Mouse (Mus musculus) stomach, embryonic 16.5 days (tissue): Measurements from ENCODE around the gene Taar8a. TPM values are rescaled to one million over a fixed set of nuclear protein-coding genes. Genes with fewer than 3 reads are reported as not detected.
"Not testable (repeated sequence)": the region's sequence is repeated elsewhere in the genome, so short reads cannot be mapped to it uniquely, and the experiment has no call there.

Experiments
- ATAC-seq: fragments of 200-750 bp; cut with Nextera tagmentation; 2 replicates; pipeline ENCODE4 v1.8.0; 2017; ENCODE audit warnings: moderate number of reproducible peaks, moderate TSS enrichment; ENCODE audit not compliant: insufficient read depth, low FRiP score
- H3K27ac ChIP-seq: fragments of 300-500 bp; sonication (generic); 2 replicates; pipeline ENCODE4 v1.5.1; 2014; ENCODE audit warnings: low read length
- H3K27me3 ChIP-seq: fragments of 300-500 bp; sonication (generic); 2 replicates; pipeline ENCODE4 v1.6.1; 2014; ENCODE audit warnings: low read length, control low read depth, mixed read lengths; ENCODE audit not compliant: control insufficient read depth, insufficient read depth
- H3K36me3 ChIP-seq: fragments of 300-500 bp; sonication (generic); 2 replicates; pipeline ENCODE4 v1.6.1; 2014; ENCODE audit warnings: low read length; ENCODE audit not compliant: control insufficient read depth, insufficient read depth
- H3K4me1 ChIP-seq: fragments of 300-500 bp; sonication (generic); 2 replicates; pipeline ENCODE4 v1.6.1; 2014; ENCODE audit warnings: low read length, control low read depth, mixed read lengths; ENCODE audit not compliant: control insufficient read depth, insufficient read depth
- H3K4me2 ChIP-seq: fragments of 300-500 bp; sonication (generic); 2 replicates; pipeline ENCODE4 v1.6.1; 2014; ENCODE audit warnings: low read depth, low read length, mixed read lengths
- H3K4me3 ChIP-seq: fragments of 300-500 bp; sonication (generic); replicated peaks from 2 replicates; pipeline ENCODE4 v1.5.1; 2014; ENCODE audit warnings: mild to moderate bottlenecking, low read length
- H3K9ac ChIP-seq: fragments of 300-500 bp; sonication (generic); 2 replicates; pipeline ENCODE4 v1.6.1; 2014; ENCODE audit warnings: low read length
- H3K9me3 ChIP-seq: fragments of 300-500 bp; sonication (generic); replicated peaks from 2 replicates; pipeline ENCODE4 v1.6.1; 2016; ENCODE audit warnings: low read length, control low read depth; ENCODE audit not compliant: control insufficient read depth
- whole genome bisulfite sequencing: fragments of 180-500 bp; shearing (Covaris S2); extraction: QIAGEN DNeasy Blood & Tissue Kit; methylation state at CpG from one replicate; pipeline ENCODE4 v1.1.7; 2014; 5-methylcytosine and 5-hydroxymethylcytosine counted together
- polyA plus RNA-seq: library from polyadenylated mRNA; unstranded; fragments of >200 nt; fragmentation: Nextera tagmentation; extraction: Ambion mirVana; gene quantifications from 2 replicates; pipeline ENCODE4 v1.2.1, GENCODE M21; 2015

Gene Taar8a
- polyA plus RNA-seq, 1 experiment from 2014 or later = not detected

GRCm38 (mm10) chr10:24080166-24080565, 3.9 kb downstream of the Taar8a start:
- H3K4me3 ChIP-seq = no peak overlapping the region
- H3K36me3 ChIP-seq = no peaks in the 10 kb centered on the region
- no peaks in the 10 kb centered on the region for H3K9me3 ChIP-seq
- H3K4me1 ChIP-seq = no peaks in the 10 kb centered on the region
- H3K27ac ChIP-seq = no peak overlapping the region
- H3K9ac ChIP-seq = no peak overlapping the region
- H3K4me2 ChIP-seq = no peak overlapping the region
- no peaks in the 10 kb centered on the region for H3K27me3 ChIP-seq
- 32% methylated on average over 3 of the region's 3 CpGs for WGBS
- no peak for ATAC-seq

- Histone ChIP-seq H3K9ac (no peak overlapping the region), H3K27ac (no peak overlapping the region; the same call in 1 of the 2 replicates), H3K36me3 (no peaks in the 10 kb centered on the region), H3K4me2 (no peak overlapping the region), H3K27me3 (no peaks in the 10 kb centered on the region), H3K9me3 (no peaks in the 10 kb centered on the region), H3K4me3 (no peak overlapping the region), H3K4me1 (no peaks in the 10 kb centered on the region)
- WGBS = 75% methylated on average over 5 of the region's 5 CpGs
- no peak for ATAC-seq
These were observed 9.6 kb downstream of the Taar8a start for GRCm38 (mm10) chr10:24085936-24086335.

GRCm38 (mm10) chr10:24086555-24086954, 10.3 kb downstream of the Taar8a start:
- peak; percentile 76; the same call in 1 of the 2 replicates for ATAC-seq
- no peaks in the 10 kb centered on the region for H3K36me3 ChIP-seq
- no peak overlapping the region for H3K4me3 ChIP-seq
- H3K4me2 ChIP-seq = no peak overlapping the region
- no peak overlapping the region for H3K9ac ChIP-seq
- H3K4me1 ChIP-seq = no peaks in the 10 kb centered on the region
- 55% methylated on average over 5 of the region's 5 CpGs for WGBS
- no peaks in the 10 kb centered on the region for H3K9me3 ChIP-seq
- no peaks in the 10 kb centered on the region for H3K27me3 ChIP-seq
- peak overlapping the region; percentile 27; the same call in 1 of the 2 replicates for H3K27ac ChIP-seq

GRCm38 (mm10) chr10:24087168-24087567, 10.9 kb downstream of the Taar8a start:
- Histone ChIP-seq H3K27ac (no peak overlapping the region), H3K9ac (no peak overlapping the region), H3K9me3 (no peaks in the 10 kb centered on the region), H3K4me1 (no peaks in the 10 kb centered on the region), H3K36me3 (no peaks in the 10 kb centered on the region), H3K27me3 (no peaks in the 10 kb centered on the region), H3K4me2 (no peak overlapping the region), H3K4me3 (no peak overlapping the region)
- WGBS = 83% methylated on average over 2 of the region's 2 CpGs
- no peak for ATAC-seq

- no peak within 1 kb of the TSS for H3K9ac ChIP-seq
- no peaks in the 10 kb centered on the region for H3K9me3 ChIP-seq
- H3K4me1 ChIP-seq = no peaks in the 10 kb centered on the region
- no peaks in the 10 kb centered on the region for H3K36me3 ChIP-seq
- H3K27ac ChIP-seq = no peak within 1 kb of the TSS
- no peak within 1 kb of the TSS for H3K4me3 ChIP-seq
- no peak for ATAC-seq
- H3K4me2 ChIP-seq = no peak within 1 kb of the TSS
- H3K27me3 ChIP-seq = no peaks in the 10 kb centered on the region
- WGBS = 64% methylated on average over 2 of the region's 2 CpGs
These were observed 15.9 kb downstream of the Taar8a start, which contains the start of gene Taar8b for GRCm38 (mm10) chr10:24092194-24092593. Taar8b (minus strand) TSS chr10:24092294.

GRCm38 (mm10) chr10:24097010-24097409, 20.7 kb downstream of the Taar8a start:
- H3K27ac ChIP-seq, ATAC-seq, H3K9ac ChIP-seq, H3K9me3 ChIP-seq, H3K4me1 ChIP-seq, H3K4me2 ChIP-seq, H3K27me3 ChIP-seq, H3K4me3 ChIP-seq, H3K36me3 ChIP-seq: not testable (repeated sequence)
- WGBS = 25% methylated on average over 2 of the region's 2 CpGs

- H3K4me2 ChIP-seq, H3K4me3 ChIP-seq, H3K9ac ChIP-seq, ATAC-seq, H3K36me3 ChIP-seq, H3K9me3 ChIP-seq, H3K27ac ChIP-seq, H3K4me1 ChIP-seq, H3K27me3 ChIP-seq: not testable (repeated sequence)
- 79% methylated on average over 1 of the region's 3 CpGs for WGBS
These were observed 25.5 kb downstream of the Taar8a start, which contains the start of gene Taar8c for GRCm38 (mm10) chr10:24101812-24102211. Taar8c (minus strand) TSS chr10:24101912.

GRCm38 (mm10) chr10:24103299-24103698, 27.0 kb downstream of the Taar8a start:
- H3K27me3 ChIP-seq, ATAC-seq, H3K36me3 ChIP-seq, H3K27ac ChIP-seq, H3K4me1 ChIP-seq, H3K4me3 ChIP-seq, H3K9me3 ChIP-seq, H3K4me2 ChIP-seq, H3K9ac ChIP-seq: not testable (repeated sequence)
- WGBS = 22% methylated on average over 1 of the region's 1 CpGs

- no peaks in the 10 kb centered on the region for H3K9me3 ChIP-seq
- no peaks in the 10 kb centered on the region for H3K4me1 ChIP-seq
- no peaks in the 10 kb centered on the region for H3K36me3 ChIP-seq
- H3K27me3 ChIP-seq = no peaks in the 10 kb centered on the region
- H3K9ac ChIP-seq = no peak overlapping the region
- WGBS = 57% methylated on average over 5 of the region's 5 CpGs
- no peak overlapping the region for H3K4me2 ChIP-seq
- ATAC-seq = no peak
- H3K4me3 ChIP-seq = no peak overlapping the region
- no peak overlapping the region for H3K27ac ChIP-seq
These were observed 31.4 kb downstream of the Taar8a start for GRCm38 (mm10) chr10:24107747-24108146.

GRCm38 (mm10) chr10:24108236-24108635, 31.9 kb downstream of the Taar8a start:
- 62% methylated on average over 3 of the region's 3 CpGs for WGBS
- H3K27me3 ChIP-seq = no peaks in the 10 kb centered on the region
- no peak overlapping the region for H3K27ac ChIP-seq
- H3K9ac ChIP-seq = no peak overlapping the region
- H3K4me2 ChIP-seq = no peak overlapping the region
- H3K4me1 ChIP-seq = no peaks in the 10 kb centered on the region
- ATAC-seq = no peak
- no peaks in the 10 kb centered on the region for H3K9me3 ChIP-seq
- H3K4me3 ChIP-seq = no peak overlapping the region
- no peaks in the 10 kb centered on the region for H3K36me3 ChIP-seq
